Mouse (Mus musculus) embryonic facial prominence, embryonic 15.5 days (tissue): Measurements from ENCODE around the gene Chrna5. TPM values are rescaled to one million over a fixed set of nuclear protein-coding genes. Genes with fewer than 3 reads are reported as not detected.

Experiments used
- ATAC-seq: fragments of 200-750 bp; cut with Nextera tagmentation; 2 replicates; pipeline ENCODE4 v1.8.0; 2017; ENCODE audit warnings: low read depth, moderate TSS enrichment; ENCODE audit not compliant: insufficient number of reproducible peaks, low FRiP score, low TSS enrichment
- H3K27ac ChIP-seq: fragments of 300-500 bp; sonication (generic); replicated peaks from 2 replicates; pipeline ENCODE4 v1.5.1; 2015; ENCODE audit warnings: mild to moderate bottlenecking, inconsistent platforms
- H3K27me3 ChIP-seq: fragments of 300-500 bp; sonication (generic); 2 replicates; pipeline ENCODE4 v1.6.1; 2015; ENCODE audit warnings: inconsistent platforms
- H3K36me3 ChIP-seq: fragments of 300-500 bp; sonication (generic); 2 replicates; pipeline ENCODE4 v1.6.1; 2015; ENCODE audit warnings: mild to moderate bottlenecking, inconsistent platforms
- H3K4me1 ChIP-seq: fragments of 300-500 bp; sonication (generic); 2 replicates; pipeline ENCODE4 v1.6.1; 2015; ENCODE audit warnings: inconsistent platforms
- H3K4me2 ChIP-seq: fragments of 300-500 bp; sonication (generic); replicated peaks from 2 replicates; pipeline ENCODE4 v1.6.1; 2015; ENCODE audit warnings: mild to moderate bottlenecking, inconsistent platforms
- H3K4me3 ChIP-seq: fragments of 300-500 bp; sonication (generic); replicated peaks from 2 replicates; pipeline ENCODE4 v1.5.1; 2015; ENCODE audit warnings: mild to moderate bottlenecking, inconsistent platforms
- H3K9ac ChIP-seq: fragments of 300-500 bp; sonication (generic); 2 replicates; pipeline ENCODE4 v1.6.1; 2015; ENCODE audit warnings: inconsistent platforms
- H3K9me3 ChIP-seq: fragments of 300-500 bp; sonication (generic); replicated peaks from 2 replicates; pipeline ENCODE4 v1.6.1; 2016; ENCODE audit warnings: inconsistent platforms
- WGBS: fragments of 180-500 bp; shearing (Covaris S2); methylation state at CpG from one replicate; pipeline ENCODE4 v1.1.7; 2015; 5-methylcytosine and 5-hydroxymethylcytosine counted together
- polyA plus RNA-seq: library from polyadenylated mRNA; unstranded; fragments of >200 nt; fragmentation: Nextera tagmentation; extraction: Ambion mirVana; gene quantifications from 2 replicates; pipeline ENCODE4 v1.2.1, GENCODE M21; 2015

The Chrna5 gene
- polyA plus RNA-seq, 1 experiment from 2014 or later, result 0.73 TPM

DNA sequence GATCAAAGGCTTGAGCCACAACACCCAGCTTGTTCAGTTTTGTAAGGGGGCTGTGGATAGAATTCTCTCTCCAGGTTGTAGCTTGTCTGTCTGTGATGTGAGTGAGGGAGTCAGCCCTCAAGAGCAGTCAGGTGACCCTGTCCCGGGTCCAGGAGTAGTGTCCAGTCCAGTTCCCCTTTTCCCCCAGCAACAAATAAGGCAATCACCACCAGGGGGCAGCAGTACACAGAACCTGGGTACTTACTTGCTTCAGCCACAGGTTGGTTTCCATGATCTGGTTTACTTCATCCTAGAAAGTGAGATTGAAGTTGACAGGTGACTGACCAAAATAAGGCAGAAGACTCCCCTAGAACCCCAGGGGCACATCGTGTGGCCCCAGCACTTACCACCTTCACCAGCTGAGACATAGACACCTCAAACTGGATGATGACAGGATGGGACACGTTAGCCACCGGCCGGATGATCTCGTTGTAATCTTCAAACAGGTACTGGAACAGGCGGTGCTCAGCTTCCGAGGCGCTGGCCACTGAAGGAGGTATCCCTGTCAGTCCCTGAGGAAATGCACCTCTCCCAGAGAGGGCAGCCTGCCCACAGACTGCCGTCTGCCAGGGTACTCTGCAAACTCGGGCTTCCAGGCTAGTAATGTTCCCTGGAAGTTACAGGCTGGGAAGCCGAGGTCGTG lies 43.4 kb downstream of the Chrna5 start:
- no peak overlapping the region for H3K27ac ChIP-seq
- H3K9me3 ChIP-seq, result no peaks in the 10 kb centered on the region
- ATAC-seq, result no peak
- peaks cover 11% of the 10 kb centered on the region for H3K4me1 ChIP-seq
- H3K9ac ChIP-seq, result no peak overlapping the region
- 26% methylated on average over 13 of the region's 13 CpGs for WGBS
- H3K4me2 ChIP-seq, result no peak overlapping the region
- peaks cover 37% of the 10 kb centered on the region for H3K27me3 ChIP-seq
- H3K4me3 ChIP-seq, result no peak overlapping the region
- H3K36me3 ChIP-seq, result no peaks in the 10 kb centered on the region

DNA sequence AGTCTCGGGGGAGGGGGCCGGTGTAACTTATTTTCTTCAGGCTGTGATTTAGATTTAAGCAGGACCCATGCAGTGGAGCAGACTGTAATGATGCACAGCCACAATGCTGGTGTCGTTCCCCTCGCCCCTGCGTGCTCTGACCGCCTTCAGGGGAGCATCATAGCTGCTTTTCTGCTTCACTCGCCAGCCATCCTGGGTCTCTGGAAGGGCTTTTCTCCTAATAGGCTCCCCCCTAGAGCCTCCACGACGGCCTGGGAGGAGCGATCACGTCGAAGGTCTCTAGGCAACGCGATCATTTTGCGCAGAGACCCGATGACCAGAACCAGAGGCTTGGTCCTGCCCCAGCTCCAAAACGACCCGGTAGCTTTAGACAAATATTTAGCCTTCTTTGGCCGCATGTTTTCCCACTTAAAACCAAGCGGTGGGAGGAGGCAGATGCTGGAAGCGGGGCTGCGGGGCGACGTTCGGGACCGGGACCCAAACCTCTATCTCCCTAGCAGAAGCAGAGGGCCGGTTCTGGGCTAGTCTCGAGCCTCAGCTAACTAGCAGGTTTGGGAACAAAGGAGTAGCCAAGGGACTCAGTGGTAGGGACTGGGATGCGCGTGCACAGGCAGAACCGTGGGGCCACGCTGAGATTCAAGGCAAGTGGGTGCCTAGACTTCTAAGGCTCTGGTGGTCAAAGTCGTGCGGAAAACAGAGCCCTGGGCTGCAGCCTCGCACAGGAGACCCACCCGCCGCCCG lies 45.0 kb downstream of the Chrna5 start:
- 10% methylated on average over 38 of the region's 38 CpGs for WGBS
- peak overlapping the region; percentile 58 for H3K4me2 ChIP-seq
- no peak for ATAC-seq
- peak overlapping the region; percentile 37 for H3K4me3 ChIP-seq
- peaks cover 11% of the 10 kb centered on the region for H3K4me1 ChIP-seq
- H3K27me3 ChIP-seq, result peaks cover 37% of the 10 kb centered on the region
- H3K27ac ChIP-seq, result no peak overlapping the region
- no peaks in the 10 kb centered on the region for H3K9me3 ChIP-seq
- H3K9ac ChIP-seq, result no peak overlapping the region
- no peaks in the 10 kb centered on the region for H3K36me3 ChIP-seq

GRCm38 (mm10) chr9:55026275-55026663 lies 45.6 kb downstream of the Chrna5 start, which contains the start of gene Chrna3:
Gene Chrna3 (minus strand): TSS chr9:55026562.
- H3K4me2 ChIP-seq, result peak within 1 kb of the TSS; percentile 58
- no peak within 1 kb of the TSS for H3K9ac ChIP-seq
- H3K4me3 ChIP-seq, result peak within 1 kb of the TSS; percentile 37
- H3K36me3 ChIP-seq, result no peaks in the 10 kb centered on the region
- no peaks in the 10 kb centered on the region for H3K9me3 ChIP-seq
- WGBS, result under 1% methylated on average over 39 of the region's 39 CpGs
- peak; percentile 45; the same call in 1 of the 2 replicates for ATAC-seq
- H3K27me3 ChIP-seq, result peaks cover 37% of the 10 kb centered on the region
- H3K4me1 ChIP-seq, result peaks cover 11% of the 10 kb centered on the region
- H3K27ac ChIP-seq, result no peak within 1 kb of the TSS

GRCm38 (mm10) chr9:55031435-55032167 lies 50.9 kb downstream of the Chrna5 start:
- Histone ChIP-seq H3K27ac (no peak overlapping the region), H3K4me3 (no peak overlapping the region), H3K9ac (no peak overlapping the region), H3K36me3 (no peaks in the 10 kb centered on the region), H3K9me3 (no peaks in the 10 kb centered on the region), H3K27me3 (peaks cover 10% of the 10 kb centered on the region), H3K4me1 (peaks cover under 1% of the 10 kb centered on the region; the same call in 1 of the 2 replicates), H3K4me2 (no peak overlapping the region)
- 28% methylated on average over 6 of the region's 6 CpGs for WGBS
- no peak for ATAC-seq

GRCm38 (mm10) chr9:55038948-55039347 lies 58.3 kb downstream of the Chrna5 start:
- Histone ChIP-seq H3K9ac (no peak overlapping the region), H3K27ac (no peak overlapping the region), H3K4me3 (no peak overlapping the region), H3K4me1 (no peaks in the 10 kb centered on the region), H3K4me2 (no peak overlapping the region), H3K36me3 (no peaks in the 10 kb centered on the region), H3K27me3 (no peaks in the 10 kb centered on the region), H3K9me3 (no peaks in the 10 kb centered on the region)
- WGBS, result 65% methylated on average over 8 of the region's 8 CpGs
- no peak for ATAC-seq

DNA sequence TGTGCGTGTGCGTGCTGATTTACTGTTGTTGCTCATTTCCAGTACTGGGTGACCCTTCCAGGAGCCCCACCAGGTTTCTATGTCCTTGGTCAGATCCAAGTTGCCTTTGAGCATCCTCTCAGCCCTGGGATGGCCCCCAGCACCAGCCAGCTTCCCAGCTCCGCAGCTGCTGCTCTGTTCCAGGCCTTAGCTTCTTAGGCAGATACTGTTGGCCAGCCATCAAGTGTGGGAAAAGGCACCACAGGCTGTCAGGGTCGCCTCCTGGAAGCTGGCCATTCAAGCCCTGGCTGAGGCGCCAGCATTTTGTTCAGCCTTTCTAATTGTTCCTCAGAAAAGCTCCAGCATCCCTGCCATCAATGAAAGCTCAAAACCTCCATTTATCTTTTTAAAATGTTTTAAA lies 59.3 kb downstream of the Chrna5 start:
- Histone ChIP-seq H3K9ac (no peak overlapping the region), H3K27ac (no peak overlapping the region), H3K36me3 (no peaks in the 10 kb centered on the region), H3K9me3 (no peaks in the 10 kb centered on the region), H3K4me3 (no peak overlapping the region), H3K4me2 (no peak overlapping the region), H3K27me3 (no peaks in the 10 kb centered on the region), H3K4me1 (no peaks in the 10 kb centered on the region)
- no peak for ATAC-seq
- WGBS, result 72% methylated on average over 5 of the region's 5 CpGs

DNA sequence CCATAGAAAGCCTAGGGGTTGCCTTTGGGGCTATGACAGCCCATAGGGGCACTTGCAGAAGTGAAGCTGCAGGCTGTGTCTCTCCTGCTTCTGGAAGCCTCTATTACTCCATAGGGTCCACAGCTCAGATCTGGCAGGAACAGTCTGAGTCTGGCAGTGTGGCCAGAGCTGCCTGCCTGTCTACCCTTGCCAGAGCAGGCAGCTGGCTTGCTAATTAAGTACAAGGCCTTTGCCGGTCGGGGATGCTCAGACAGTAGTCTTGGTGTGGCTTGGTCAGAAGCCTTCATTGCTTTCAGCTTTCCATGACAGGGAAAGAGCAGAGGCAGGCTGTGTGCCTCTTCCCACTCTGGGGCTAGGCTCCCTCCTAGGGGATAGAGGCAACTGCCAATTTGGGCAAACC lies 60.7 kb downstream of the Chrna5 start:
- Histone ChIP-seq H3K9me3 (no peaks in the 10 kb centered on the region), H3K36me3 (no peaks in the 10 kb centered on the region), H3K27me3 (no peaks in the 10 kb centered on the region), H3K27ac (no peak overlapping the region), H3K9ac (no peak overlapping the region), H3K4me1 (no peaks in the 10 kb centered on the region), H3K4me3 (no peak overlapping the region), H3K4me2 (no peak overlapping the region)
- 47% methylated on average over 2 of the region's 2 CpGs for WGBS
- no peak for ATAC-seq

DNA sequence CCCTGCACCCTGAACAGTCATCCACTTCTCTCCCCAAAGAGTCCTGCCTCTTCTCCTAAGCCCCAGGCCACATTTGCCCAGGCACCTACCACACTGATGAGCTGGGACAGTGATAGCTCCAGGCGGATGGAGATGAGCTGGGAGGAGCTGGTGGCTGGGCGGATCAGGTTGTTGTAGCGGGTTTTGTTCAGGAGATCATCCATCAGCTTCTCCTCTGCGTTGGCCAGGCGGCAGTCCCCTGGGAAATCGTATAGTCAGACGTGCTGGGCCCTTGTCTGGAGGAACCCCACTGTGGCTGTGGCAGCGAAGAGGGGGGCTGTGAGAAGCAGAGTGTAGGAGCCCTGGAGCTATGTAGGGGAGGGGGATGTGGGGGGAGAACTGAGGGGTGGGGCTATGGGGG lies 63.0 kb downstream of the Chrna5 start:
- Histone ChIP-seq H3K36me3 (no peaks in the 10 kb centered on the region), H3K27ac (no peak overlapping the region), H3K9ac (no peak overlapping the region), H3K4me3 (no peak overlapping the region), H3K4me1 (peaks cover 9% of the 10 kb centered on the region), H3K9me3 (no peaks in the 10 kb centered on the region), H3K27me3 (no peaks in the 10 kb centered on the region), H3K4me2 (no peak overlapping the region)
- no peak for ATAC-seq
- WGBS, result 16% methylated on average over 8 of the region's 8 CpGs

- no peaks in the 10 kb centered on the region for H3K36me3 ChIP-seq
- no peak overlapping the region for H3K9ac ChIP-seq
- no peaks in the 10 kb centered on the region for H3K9me3 ChIP-seq
- H3K27ac ChIP-seq, result no peak overlapping the region
- no peak for ATAC-seq
- WGBS, result 61% methylated on average over 2 of the region's 2 CpGs
- no peak overlapping the region for H3K4me3 ChIP-seq
- H3K4me1 ChIP-seq, result peaks cover 11% of the 10 kb centered on the region
- no peak overlapping the region for H3K4me2 ChIP-seq
- H3K27me3 ChIP-seq, result no peaks in the 10 kb centered on the region
Observed at GRCm38 (mm10) chr9:55045001-55045400, 64.3 kb downstream of the Chrna5 start.

DNA sequence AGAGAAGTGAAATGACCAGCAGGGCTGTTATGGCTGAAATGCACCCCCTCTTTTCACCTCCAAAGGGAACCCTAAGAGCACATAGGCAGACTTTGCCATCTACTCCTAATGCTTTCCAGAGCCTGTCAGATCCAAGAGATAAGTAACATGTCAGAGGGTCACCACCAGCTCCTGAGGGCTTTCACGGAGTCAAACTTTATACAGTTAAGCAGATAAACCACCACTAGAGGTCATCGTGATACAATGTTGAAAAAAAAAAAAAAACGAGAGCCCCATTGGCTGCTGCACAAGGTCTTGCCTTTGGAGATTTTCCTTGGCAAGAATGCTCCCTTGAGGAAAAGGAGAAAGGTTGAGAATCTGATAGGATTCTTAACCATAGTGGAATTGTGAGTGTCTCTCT lies 66.1 kb downstream of the Chrna5 start:
- H3K4me3 ChIP-seq, result no peak overlapping the region
- no peaks in the 10 kb centered on the region for H3K27me3 ChIP-seq
- H3K4me1 ChIP-seq, result peaks cover 11% of the 10 kb centered on the region
- no peak overlapping the region for H3K9ac ChIP-seq
- H3K4me2 ChIP-seq, result no peak overlapping the region
- H3K27ac ChIP-seq, result no peak overlapping the region
- WGBS, result 2% methylated on average over 3 of the region's 3 CpGs
- no peaks in the 10 kb centered on the region for H3K36me3 ChIP-seq
- ATAC-seq, result no peak
- no peaks in the 10 kb centered on the region for H3K9me3 ChIP-seq

GRCm38 (mm10) chr9:55048211-55048880 lies 67.7 kb downstream of the Chrna5 start, which contains the start of gene Chrnb4:
Gene Chrnb4 (minus strand): TSS chr9:55048779.
- Histone ChIP-seq H3K27ac (no peak within 1 kb of the TSS), H3K4me2 (peak within 1 kb of the TSS; percentile 93), H3K9me3 (no peaks in the 10 kb centered on the region), H3K27me3 (no peaks in the 10 kb centered on the region), H3K9ac (peak within 1 kb of the TSS; percentile 46), H3K4me3 (peak within 1 kb of the TSS; percentile 51), H3K36me3 (no peaks in the 10 kb centered on the region), H3K4me1 (peaks cover 11% of the 10 kb centered on the region)
- ATAC-seq, result peak; percentile 60
- under 1% methylated on average over 23 of the region's 23 CpGs for WGBS
